Mouse (Mus musculus) midbrain, embryonic 13.5 days (tissue): ENCODE measurements around the gene Thy1. TPM values are rescaled to one million over a fixed set of nuclear protein-coding genes. Genes with fewer than 3 reads are reported as not detected.

ENCODE experiments used
- ATAC-seq: fragments of 200-750 bp; cut with Nextera tagmentation; 2 replicates; pipeline ENCODE4 v1.8.0; 2017; ENCODE audit warnings: mild to moderate bottlenecking, moderate TSS enrichment, moderate library complexity
- H3K27ac ChIP-seq: fragments of 300-500 bp; sonication (generic); 2 replicates; pipeline ENCODE4 v1.5.1; 2015; ENCODE audit warnings: inconsistent platforms, mild to moderate bottlenecking, moderate library complexity
- H3K27me3 ChIP-seq: fragments of 300-500 bp; sonication (generic); 2 replicates; pipeline ENCODE4 v1.6.1; 2015; ENCODE audit warnings: mild to moderate bottlenecking, inconsistent platforms
- H3K36me3 ChIP-seq: fragments of 300-500 bp; sonication (generic); 2 replicates; pipeline ENCODE4 v1.6.1; 2015; ENCODE audit warnings: mild to moderate bottlenecking, inconsistent platforms
- H3K4me1 ChIP-seq: fragments of 300-500 bp; sonication (generic); replicated peaks from 2 replicates; pipeline ENCODE4 v1.6.1; 2015; ENCODE audit warnings: inconsistent platforms
- H3K4me2 ChIP-seq: fragments of 300-500 bp; sonication (generic); replicated peaks from 2 replicates; pipeline ENCODE4 v1.6.1; 2015; ENCODE audit warnings: moderate library complexity, mild to moderate bottlenecking, inconsistent platforms
- H3K4me3 ChIP-seq: fragments of 300-500 bp; sonication (generic); replicated peaks from 2 replicates; pipeline ENCODE4 v1.5.1; 2015; ENCODE audit warnings: mild to moderate bottlenecking, inconsistent platforms
- H3K9ac ChIP-seq: fragments of 300-500 bp; sonication (generic); replicated peaks from 2 replicates; pipeline ENCODE4 v1.6.1; 2015; ENCODE audit warnings: mild to moderate bottlenecking, inconsistent platforms
- H3K9me3 ChIP-seq: fragments of 300-500 bp; sonication (generic); 2 replicates; pipeline ENCODE4 v1.6.1; 2016; ENCODE audit warnings: mild to moderate bottlenecking, inconsistent platforms
- WGBS: fragments of 180-500 bp; shearing (Covaris S2); methylation state at CpG from one replicate; pipeline ENCODE4 v1.1.7; 2015; 5-methylcytosine and 5-hydroxymethylcytosine counted together
- polyA plus RNA-seq: library from polyadenylated mRNA; unstranded; fragments of >200 nt; fragmentation: Nextera tagmentation; extraction: Ambion mirVana; gene quantifications from 2 replicates; pipeline ENCODE4 v1.2.1, GENCODE M21; 2015

Gene Thy1
- polyA plus RNA-seq, 1 experiment from 2014 or later, result 0.30 TPM

- Histone ChIP-seq H3K27ac (no peak overlapping the region), H3K9ac (no peak overlapping the region), H3K36me3 (no peaks in the 10 kb centered on the region), H3K9me3 (no peaks in the 10 kb centered on the region), H3K4me1 (peaks cover 47% of the 10 kb centered on the region), H3K27me3 (peaks cover 41% of the 10 kb centered on the region), H3K4me3 (no peak overlapping the region), H3K4me2 (no peak overlapping the region)
- WGBS, result 79% methylated on average over 10 of the region's 10 CpGs
- no peak for ATAC-seq
Observed at GRCm38 (mm10) chr9:44079997-44080780, 37.0 kb downstream of the Thy1 start.

- Histone ChIP-seq H3K9ac (no peak overlapping the region), H3K4me2 (no peak overlapping the region), H3K27me3 (peaks cover 49% of the 10 kb centered on the region), H3K27ac (no peak overlapping the region), H3K9me3 (no peaks in the 10 kb centered on the region), H3K4me3 (no peak overlapping the region), H3K36me3 (no peaks in the 10 kb centered on the region), H3K4me1 (peaks cover 54% of the 10 kb centered on the region)
- WGBS, result 84% methylated on average over 5 of the region's 5 CpGs
- no peak for ATAC-seq
Observed at GRCm38 (mm10) chr9:44080953-44081352, 37.8 kb downstream of the Thy1 start.

GRCm38 (mm10) chr9:44081581-44081980 is 38.4 kb downstream of the Thy1 start:
- H3K4me1 ChIP-seq, result peaks cover 51% of the 10 kb centered on the region
- H3K4me3 ChIP-seq, result no peak overlapping the region
- 74% methylated on average over 5 of the region's 5 CpGs for WGBS
- H3K9me3 ChIP-seq, result no peaks in the 10 kb centered on the region
- H3K4me2 ChIP-seq, result no peak overlapping the region
- no peak overlapping the region for H3K27ac ChIP-seq
- ATAC-seq, result no peak
- no peaks in the 10 kb centered on the region for H3K36me3 ChIP-seq
- H3K9ac ChIP-seq, result no peak overlapping the region
- peaks cover 52% of the 10 kb centered on the region for H3K27me3 ChIP-seq

- H3K4me3 ChIP-seq, result no peak overlapping the region
- ATAC-seq, result no peak
- no peaks in the 10 kb centered on the region for H3K9me3 ChIP-seq
- H3K36me3 ChIP-seq, result no peaks in the 10 kb centered on the region
- peaks cover 45% of the 10 kb centered on the region for H3K4me1 ChIP-seq
- H3K27ac ChIP-seq, result no peak overlapping the region
- no peak overlapping the region for H3K4me2 ChIP-seq
- H3K9ac ChIP-seq, result no peak overlapping the region
- 94% methylated on average over 5 of the region's 5 CpGs for WGBS
- H3K27me3 ChIP-seq, result peaks cover 59% of the 10 kb centered on the region
Observed at GRCm38 (mm10) chr9:44082266-44082665, 39.1 kb downstream of the Thy1 start.

GRCm38 (mm10) chr9:44083392-44084121 is 40.4 kb downstream of the Thy1 start:
- no peak for ATAC-seq
- Histone ChIP-seq H3K36me3 (no peaks in the 10 kb centered on the region), H3K4me2 (peak overlapping the region; percentile 94), H3K27me3 (peaks cover 62% of the 10 kb centered on the region), H3K9me3 (no peaks in the 10 kb centered on the region), H3K27ac (no peak overlapping the region), H3K4me1 (peaks cover 49% of the 10 kb centered on the region), H3K9ac (no peak overlapping the region), H3K4me3 (peak overlapping the region; percentile 53)
- WGBS, result 12% methylated on average over 23 of the region's 23 CpGs

- peak; percentile 21; the same call in 1 of the 2 replicates for ATAC-seq
- H3K4me3 ChIP-seq, result peak overlapping the region; percentile 53
- 3% methylated on average over 14 of the region's 14 CpGs for WGBS
- H3K9ac ChIP-seq, result peak overlapping the region; percentile 69; the same call in 1 of the 2 replicates
- peaks cover 69% of the 10 kb centered on the region for H3K27me3 ChIP-seq
- H3K4me1 ChIP-seq, result peaks cover 42% of the 10 kb centered on the region
- H3K36me3 ChIP-seq, result no peaks in the 10 kb centered on the region
- H3K9me3 ChIP-seq, result no peaks in the 10 kb centered on the region
- H3K27ac ChIP-seq, result no peak overlapping the region
- peak overlapping the region; percentile 94 for H3K4me2 ChIP-seq
Observed at GRCm38 (mm10) chr9:44084236-44084635, 41.1 kb downstream of the Thy1 start.

- under 1% methylated on average over 52 of the region's 62 CpGs for WGBS
- Histone ChIP-seq H3K9me3 (no peaks in the 10 kb centered on the region), H3K4me3 (peak overlapping the region; percentile 53), H3K27me3 (peaks cover 72% of the 10 kb centered on the region), H3K4me1 (peaks cover 40% of the 10 kb centered on the region), H3K4me2 (peak overlapping the region; percentile 94), H3K9ac (peak overlapping the region; percentile 69), H3K36me3 (no peaks in the 10 kb centered on the region), H3K27ac (no peak overlapping the region)
- ATAC-seq, result peak; percentile 69
Observed at GRCm38 (mm10) chr9:44084659-44085229, 41.6 kb downstream of the Thy1 start.

GRCm38 (mm10) chr9:44085276-44085675 is 42.1 kb downstream of the Thy1 start:
- 4% methylated on average over 10 of the region's 10 CpGs for WGBS
- ATAC-seq, result peak; percentile 10; the same call in 1 of the 2 replicates

GRCm38 (mm10) chr9:44085741-44086665 is 42.8 kb downstream of the Thy1 start:
- Histone ChIP-seq H3K9ac (no peak overlapping the region), H3K4me1 (peaks cover 39% of the 10 kb centered on the region), H3K27me3 (peaks cover 72% of the 10 kb centered on the region), H3K36me3 (no peaks in the 10 kb centered on the region), H3K4me2 (no peak overlapping the region), H3K9me3 (no peaks in the 10 kb centered on the region), H3K27ac (no peak overlapping the region), H3K4me3 (peak overlapping the region; percentile 53; the same call in 1 of the 2 replicates)
- 64% methylated on average over 15 of the region's 15 CpGs for WGBS
- no peak for ATAC-seq

More at GRCm38 (mm10) chr9:44085276-44085675, 42.1 kb downstream of the Thy1 start:
- Histone ChIP-seq H3K4me3 (peak overlapping the region; percentile 53), H3K36me3 (no peaks in the 10 kb centered on the region), H3K9me3 (no peaks in the 10 kb centered on the region), H3K9ac (peak overlapping the region; percentile 69), H3K27ac (no peak overlapping the region), H3K4me1 (peaks cover 40% of the 10 kb centered on the region), H3K27me3 (peaks cover 72% of the 10 kb centered on the region), H3K4me2 (peak overlapping the region; percentile 94)

GRCm38 (mm10) chr9:44086960-44087359 is 43.8 kb downstream of the Thy1 start:
- Histone ChIP-seq H3K4me2 (no peak overlapping the region), H3K9me3 (no peaks in the 10 kb centered on the region), H3K36me3 (0 out of 2 replicates have a peak, but pooled peaks cover 2% of the 10 kb centered on the region), H3K27ac (no peak overlapping the region), H3K27me3 (peaks cover 70% of the 10 kb centered on the region), H3K9ac (no peak overlapping the region), H3K4me3 (no peak overlapping the region), H3K4me1 (peaks cover 34% of the 10 kb centered on the region)
- no peak for ATAC-seq
- 53% methylated on average over 10 of the region's 10 CpGs for WGBS

GRCm38 (mm10) chr9:44087761-44088455 is 44.7 kb downstream of the Thy1 start:
- Histone ChIP-seq H3K4me3 (no peak overlapping the region), H3K27me3 (peaks cover 62% of the 10 kb centered on the region), H3K9ac (no peak overlapping the region), H3K4me2 (no peak overlapping the region), H3K36me3 (0 out of 2 replicates have a peak, but pooled peaks cover 4% of the 10 kb centered on the region), H3K9me3 (no peaks in the 10 kb centered on the region), H3K27ac (no peak overlapping the region), H3K4me1 (peaks cover 34% of the 10 kb centered on the region)
- WGBS, result 19% methylated on average over 15 of the region's 15 CpGs
- no peak for ATAC-seq
